Mouse (Mus musculus) ES-E14 (cell line): ENCODE results near the gene Hspa2.

Source experiments
- CHD2 ChIP-seq: IDR thresholded peaks from 2 replicates; pipeline ENCODE4 v1.6.1; 2014; ENCODE audit warnings: mild to moderate bottlenecking, low read depth, low read length, inconsistent platforms
- ZNF384 ChIP-seq: IDR thresholded peaks from 2 replicates; pipeline ENCODE4 v1.6.1; 2012; ENCODE audit warnings: low read depth, low read length, inconsistent platforms

- no peak for TF ChIP-seq ZNF384
- TF ChIP-seq CHD2 = no peak
Observed at GRCm38 (mm10) chr12:76407184-76407583, 3.2 kb downstream of the Hspa2 start.
